Mouse (Mus musculus) stomach, postnatal 0 days (tissue): Measurements from ENCODE around the gene Tssc4.

Experiments used
- CTCF ChIP-seq: IDR thresholded peaks from 2 replicates; pipeline ENCODE4 v1.5.1; 2016; ENCODE audit warnings: antibody characterized with exemption, low read depth, mild to moderate bottlenecking, moderate library complexity
- EP300 ChIP-seq: optimal IDR thresholded peaks from 2 replicates; pipeline ENCODE3; 2016; ENCODE audit warnings: antibody characterized with exemption

GRCm38 (mm10) chr7:143067469-143067868 is 1.6 kb upstream of the Tssc4 start:
- TF ChIP-seq CTCF (no peak), EP300 (no peak)
